Mouse (Mus musculus) spleen, adult 2 months (tissue): Measurements from ENCODE around the gene Ttll8. TPM values are rescaled to one million over a fixed set of nuclear protein-coding genes. Genes with fewer than 3 reads are reported as not detected.

Experiments used
- DNase-seq, 2 experiments: peaks; one replicate each; pipeline versions ENCODE4 v3.0.0 to v3.0.0-alpha.2; 2012 to 2021; ENCODE audit warnings: low spot score in 2 of 2, low read depth in 1 of 2
- H3K27ac ChIP-seq: fragments of 200-500 bp; 2 replicates; pipeline ENCODE4 v1.5.1; 2012; ENCODE audit warnings: low read length, inconsistent platforms; ENCODE audit not compliant: insufficient read depth
- H3K27me3 ChIP-seq: fragments of 200-500 bp; 2 replicates; pipeline ENCODE4 v1.6.1; 2012; ENCODE audit warnings: mild to moderate bottlenecking, moderate library complexity, low read length, inconsistent platforms; ENCODE audit not compliant: control insufficient read depth, insufficient read depth
- H3K36me3 ChIP-seq: fragments of 200-500 bp; 2 replicates; pipeline ENCODE4 v1.6.1; 2012; ENCODE audit warnings: mild to moderate bottlenecking, low read length, inconsistent platforms; ENCODE audit not compliant: control insufficient read depth, insufficient read depth
- H3K4me1 ChIP-seq: fragments of 200-500 bp; 2 replicates; pipeline ENCODE4 v1.6.1; 2011; ENCODE audit warnings: inconsistent platforms; ENCODE audit not compliant: control insufficient read depth, insufficient read depth, insufficient read length
- H3K4me3 ChIP-seq: fragments of 200-500 bp; 2 replicates; pipeline ENCODE4 v1.5.1; 2011; ENCODE audit warnings: mild to moderate bottlenecking, inconsistent platforms; ENCODE audit not compliant: insufficient read depth, insufficient read length; ENCODE audit errors: extremely low read depth
- CTCF ChIP-seq: fragments of 200-500 bp; IDR thresholded peaks from 2 replicates; pipeline ENCODE4 v1.5.1; 2011; ENCODE audit warnings: mild to moderate bottlenecking, inconsistent platforms; ENCODE audit not compliant: insufficient read depth, insufficient read length, insufficient replicate concordance; ENCODE audit errors: extremely low read depth
- POLR2A ChIP-seq: fragments of 200-500 bp; IDR thresholded peaks from 2 replicates; pipeline ENCODE4 v1.6.1; 2011; ENCODE audit warnings: low read depth, low read length, inconsistent platforms
- WGBS: fragments of 180-500 bp; shearing (Covaris S2); methylation state at CpG from one replicate; pipeline ENCODE4 v1.1.7; 2018; 5-methylcytosine and 5-hydroxymethylcytosine counted together
- polyA plus RNA-seq: library from polyadenylated mRNA; depleted of rRNA; stranded (reverse); fragments of >200 nt; gene quantifications from 2 replicates; pipeline ENCODE4 v1.2.3, GENCODE M21; 2012

Ttll8 gene
- polyA plus RNA-seq, 1 experiment, result not detected

GRCm38 (mm10) chr15:88861772-88862622 lies 92.2 kb downstream of the Ttll8 start, which contains the start of gene Pim3:
TSS of gene Pim3 (plus strand) at chr15:88862186.
- peak within 1 kb of the TSS; percentile 99 for H3K27ac ChIP-seq
- TF ChIP-seq CTCF, result no peak
- TF ChIP-seq POLR2A, result peak; percentile 78
- DNase-seq, result peak; percentile 93 to 95
- peaks cover 12% of the 10 kb centered on the region for H3K4me1 ChIP-seq
- H3K4me3 ChIP-seq, result peak within 1 kb of the TSS; percentile 83
- no peaks in the 10 kb centered on the region for H3K27me3 ChIP-seq
- H3K36me3 ChIP-seq, result peaks cover 10% of the 10 kb centered on the region
- under 1% methylated on average over 107 of the region's 107 CpGs for WGBS

- no peak for DNase-seq
- Histone ChIP-seq H3K4me1 (peaks cover 12% of the 10 kb centered on the region), H3K27me3 (no peaks in the 10 kb centered on the region), H3K4me3 (no peak overlapping the region), H3K27ac (no peak overlapping the region), H3K36me3 (peaks cover 10% of the 10 kb centered on the region)
- no peak for TF ChIP-seq POLR2A
- no peak for TF ChIP-seq CTCF
- 92% methylated on average over 3 of the region's 3 CpGs for WGBS
Observed at GRCm38 (mm10) chr15:88860781-88861180, 93.4 kb downstream of the Ttll8 start.

- no peak for DNase-seq
- Histone ChIP-seq H3K4me1 (peaks cover 12% of the 10 kb centered on the region), H3K27ac (no peak overlapping the region), H3K36me3 (peaks cover under 1% of the 10 kb centered on the region), H3K4me3 (no peak overlapping the region), H3K27me3 (no peaks in the 10 kb centered on the region)
- 95% methylated on average over 8 of the region's 8 CpGs for WGBS
- TF ChIP-seq CTCF (no peak), POLR2A (no peak)
Observed at GRCm38 (mm10) chr15:88859206-88859970, 94.8 kb downstream of the Ttll8 start.

- no peak overlapping the region for H3K27ac ChIP-seq
- H3K27me3 ChIP-seq, result no peaks in the 10 kb centered on the region
- no peak for DNase-seq
- WGBS, result 83% methylated on average over 2 of the region's 2 CpGs
- TF ChIP-seq POLR2A, result no peak
- no peak for TF ChIP-seq CTCF
- no peak overlapping the region for H3K4me3 ChIP-seq
- H3K4me1 ChIP-seq, result peaks cover 8% of the 10 kb centered on the region
- H3K36me3 ChIP-seq, result no peaks in the 10 kb centered on the region
Observed at GRCm38 (mm10) chr15:88858707-88859106, 95.5 kb downstream of the Ttll8 start.

GRCm38 (mm10) chr15:88858141-88858541 lies 96.1 kb downstream of the Ttll8 start:
- H3K27ac ChIP-seq, result no peak overlapping the region
- no peaks in the 10 kb centered on the region for H3K27me3 ChIP-seq
- peaks cover 6% of the 10 kb centered on the region for H3K4me1 ChIP-seq
- no peak for DNase-seq
- TF ChIP-seq CTCF, result no peak
- H3K36me3 ChIP-seq, result no peaks in the 10 kb centered on the region
- WGBS, result 92% methylated on average over 3 of the region's 3 CpGs
- H3K4me3 ChIP-seq, result no peak overlapping the region

GRCm38 (mm10) chr15:88857361-88857760 lies 96.9 kb downstream of the Ttll8 start:
- TF ChIP-seq CTCF, result no peak
- no peak for TF ChIP-seq POLR2A
- Histone ChIP-seq H3K36me3 (no peaks in the 10 kb centered on the region), H3K27ac (no peak overlapping the region), H3K4me3 (no peak overlapping the region), H3K4me1 (peaks cover 3% of the 10 kb centered on the region; the same call in 1 of the 2 replicates), H3K27me3 (no peaks in the 10 kb centered on the region)
- no peak for DNase-seq
- 91% methylated on average over 7 of the region's 7 CpGs for WGBS
